ENCODE assay signal across 27 mouse cellular contexts in the genomic region with DNA sequence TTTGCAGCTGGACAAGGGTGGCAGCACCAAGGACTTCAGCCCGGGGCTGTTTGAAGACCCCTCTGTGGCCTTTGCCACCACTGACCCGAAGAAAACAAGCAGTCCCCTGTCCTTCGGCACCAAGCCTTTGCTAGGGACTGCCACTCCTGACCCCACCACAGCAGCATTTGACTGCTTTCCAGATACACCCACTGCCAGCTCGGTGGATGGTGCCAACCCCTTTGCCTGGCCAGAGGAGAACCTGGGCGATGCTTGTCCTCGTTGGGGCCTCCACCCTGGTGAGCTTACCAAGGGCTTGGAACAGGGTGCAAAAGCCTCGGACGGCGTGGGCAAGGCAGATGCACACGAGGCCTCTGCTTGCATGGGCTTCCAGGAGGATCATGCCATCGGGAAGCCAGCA. TPM values are rescaled to one million over a fixed set of nuclear protein-coding genes. Genes with fewer than 3 reads are reported as not detected.
A peak's percentile ranks its signal among the peaks of the same experiment; 100 is the strongest.
DNase-seq lines count a peak whose midpoint lies in the region; ATAC-seq lines count a peak whose summit lies in the region.
"Had no signal": no experiment of that assay in that cellular context is flagged by ENCODE, and none has a peak within 500 bp of the region (broad histone marks: within the 10 kb centered on the region; RNA-seq: fewer than 3 reads in every experiment).

No protein-coding gene starts in this region.

- 0 out of 2 replicates have a peak overlapping the region, but pooled peaks have one; percentile 87 for H3K27ac ChIP-seq in hindbrain, embryonic 15.5 days (replicated peaks)
- H3K27ac ChIP-seq in hindbrain, embryonic 12.5 days = no peak overlapping the region
- H3K27ac ChIP-seq in midbrain, embryonic 16.5 days (ENCODE audit: low read length) = 0 out of 2 replicates have a peak overlapping the region, but pooled peaks have one; percentile 8
- H3K27ac ChIP-seq in midbrain, embryonic 13.5 days = no peak overlapping the region
- H3K27ac ChIP-seq: heart, embryonic 13.5 days; liver, embryonic 14.5 days; macrophage; midbrain, embryonic 10.5 days had no signal

- ATAC-seq in hindbrain, embryonic 15.5 days (ENCODE audit: low FRiP score, low read depth) = no peak
- no peak for ATAC-seq in hindbrain, embryonic 12.5 days (ENCODE audit: low FRiP score)
- ATAC-seq in midbrain, embryonic 16.5 days = no peak
- ATAC-seq in midbrain, embryonic 13.5 days = no peak
- ATAC-seq: CD4-positive, CD25-positive, alpha-beta regulatory T cell, adult 4 months; inflammation-experienced regulatory T-cells, adult 6 months had no signal

- 88% methylated on average over 11 of the region's 11 CpGs for WGBS in hindbrain, embryonic 15.5 days
- WGBS in hindbrain, embryonic 12.5 days = 90% methylated on average over 11 of the region's 11 CpGs
- WGBS in midbrain, embryonic 16.5 days = 91% methylated on average over 11 of the region's 11 CpGs
- WGBS in midbrain, embryonic 13.5 days = 92% methylated on average over 11 of the region's 11 CpGs

- H3K4me3 ChIP-seq in hindbrain, embryonic 15.5 days = no peak overlapping the region
- no peak overlapping the region for H3K4me3 ChIP-seq in hindbrain, embryonic 12.5 days
- no peak overlapping the region for H3K4me3 ChIP-seq in midbrain, embryonic 16.5 days (ENCODE audit: low read depth, low read length)
- no peak overlapping the region for H3K4me3 ChIP-seq in midbrain, embryonic 13.5 days (replicated peaks)
- H3K4me3 ChIP-seq: erythroblast, embryonic 14.5 days; heart, embryonic 13.5 days; midbrain, embryonic 10.5 days; myocyte; neural tube, embryonic 12.5 days had no signal

- no peak overlapping the region for H3K9ac ChIP-seq in hindbrain, embryonic 15.5 days
- no peak overlapping the region for H3K9ac ChIP-seq in hindbrain, embryonic 12.5 days
- H3K9ac ChIP-seq in midbrain, embryonic 16.5 days (ENCODE audit: low read depth, low read length) = no peak overlapping the region
- H3K9ac ChIP-seq in midbrain, embryonic 13.5 days (replicated peaks) = no peak overlapping the region
- H3K9ac ChIP-seq: heart, embryonic 13.5 days; liver, embryonic 14.5 days had no signal

- peaks cover 46% of the 10 kb centered on the region for H3K36me3 ChIP-seq in hindbrain, embryonic 15.5 days
- H3K36me3 ChIP-seq in hindbrain, embryonic 12.5 days = peaks cover 72% of the 10 kb centered on the region
- peaks cover 46% of the 10 kb centered on the region for H3K36me3 ChIP-seq in midbrain, embryonic 16.5 days (ENCODE audit: control insufficient read depth, insufficient read depth, low read length)
- H3K36me3 ChIP-seq in midbrain, embryonic 13.5 days = peaks cover 70% of the 10 kb centered on the region

- peak; percentile 71 to 78 for DNase-seq in cerebellum, postnatal 10 days
- DNase-seq in cerebellum, adult 9-10 months = no peak
- DNase-seq in urinary bladder, postnatal 14 days (ENCODE audit: low spot score) = no peak
- DNase-seq: embryo, embryonic 11 days; gastrocnemius, postnatal 10 days; heart, postnatal 10 days; kidney, adult 11 months; kidney, postnatal 25 days; liver; lung, adult 2 months; lung, postnatal 10 days; right cerebral cortex, adult 18-20 months; spleen, adult 18-20 months; thymus, postnatal 36 days had no signal

- peaks cover 56% of the 10 kb centered on the region for H3K4me1 ChIP-seq in hindbrain, embryonic 15.5 days (replicated peaks)
- H3K4me1 ChIP-seq in hindbrain, embryonic 12.5 days = peaks cover 51% of the 10 kb centered on the region
- H3K4me1 ChIP-seq in midbrain, embryonic 16.5 days (ENCODE audit: control insufficient read depth, insufficient read depth, low read length) = peaks cover 38% of the 10 kb centered on the region
- H3K4me1 ChIP-seq in midbrain, embryonic 13.5 days (replicated peaks) = peaks cover 53% of the 10 kb centered on the region

- no peaks in the 10 kb centered on the region for H3K9me3 ChIP-seq in hindbrain, embryonic 15.5 days
- H3K9me3 ChIP-seq in hindbrain, embryonic 12.5 days (replicated peaks) = no peaks in the 10 kb centered on the region
- H3K9me3 ChIP-seq in midbrain, embryonic 16.5 days (replicated peaks; ENCODE audit: control insufficient read depth, low read length, poor library complexity, severe bottlenecking) = no peaks in the 10 kb centered on the region
- H3K9me3 ChIP-seq in midbrain, embryonic 13.5 days = no peaks in the 10 kb centered on the region
- H3K9me3 ChIP-seq: heart, embryonic 13.5 days; midbrain, embryonic 10.5 days; neural tube, embryonic 12.5 days had no signal

- no peak overlapping the region for H3K4me2 ChIP-seq in hindbrain, embryonic 15.5 days
- no peak overlapping the region for H3K4me2 ChIP-seq in hindbrain, embryonic 12.5 days (replicated peaks)
- H3K4me2 ChIP-seq in midbrain, embryonic 16.5 days (ENCODE audit: low read length) = no peak overlapping the region
- H3K4me2 ChIP-seq in midbrain, embryonic 13.5 days (replicated peaks) = no peak overlapping the region
- H3K4me2 ChIP-seq: heart, embryonic 13.5 days; neural tube, embryonic 12.5 days had no signal

- no peaks in the 10 kb centered on the region for H3K27me3 ChIP-seq in hindbrain, embryonic 15.5 days
- no peaks in the 10 kb centered on the region for H3K27me3 ChIP-seq in hindbrain, embryonic 12.5 days
- no peaks in the 10 kb centered on the region for H3K27me3 ChIP-seq in midbrain, embryonic 16.5 days (ENCODE audit: control insufficient read depth, insufficient read depth, low read depth, low read length)
- no peaks in the 10 kb centered on the region for H3K27me3 ChIP-seq in midbrain, embryonic 13.5 days
- H3K27me3 ChIP-seq: heart, embryonic 13.5 days; neural tube, embryonic 12.5 days had no signal

RNA-seq across cellular contexts. Expression of gene Srebf1, which starts 35.3 kb away (rescaled TPM):
- 47.7 and 50.9 TPM in 2 replicates for polyA plus RNA-seq in hindbrain, embryonic 15.5 days (2015; fragmentation: Nextera tagmentation; extraction: Ambion mirVana)
- 49.2 and 51.9 TPM in 2 replicates for polyA plus RNA-seq in hindbrain, embryonic 12.5 days (2016; fragmentation: Nextera tagmentation; extraction: Ambion mirVana)
- polyA plus RNA-seq in midbrain, embryonic 16.5 days (2015; fragmentation: Nextera tagmentation; extraction: Ambion mirVana) = 31.9 and 34.1 TPM in 2 replicates
- 38.5 and 46.0 TPM in 2 replicates for polyA plus RNA-seq in midbrain, embryonic 13.5 days (2015; fragmentation: Nextera tagmentation; extraction: Ambion mirVana)

Comparison
In these comparisons a context has a peak if more than half of its experiments do, and no peak if none do; other contexts are left out.
1. DNase-seq: peak in cerebellum, postnatal 10 days (2 of 2); none in cerebellum, adult 9-10 months (single experiment) and urinary bladder, postnatal 14 days (single experiment).
2. H3K27ac ChIP-seq: peak in hindbrain, embryonic 15.5 days (single experiment) and midbrain, embryonic 16.5 days (single experiment); none in hindbrain, embryonic 12.5 days (single experiment) and midbrain, embryonic 13.5 days (single experiment).